Mouse (Mus musculus): ENCODE results near the gene Setd2. TPM values are rescaled to one million over a fixed set of nuclear protein-coding genes. Genes with fewer than 3 reads are reported as not detected.

Setd2 gene
- polyA plus RNA-seq, 1 experiment from 2014 or later = 26.2 TPM

DNA sequence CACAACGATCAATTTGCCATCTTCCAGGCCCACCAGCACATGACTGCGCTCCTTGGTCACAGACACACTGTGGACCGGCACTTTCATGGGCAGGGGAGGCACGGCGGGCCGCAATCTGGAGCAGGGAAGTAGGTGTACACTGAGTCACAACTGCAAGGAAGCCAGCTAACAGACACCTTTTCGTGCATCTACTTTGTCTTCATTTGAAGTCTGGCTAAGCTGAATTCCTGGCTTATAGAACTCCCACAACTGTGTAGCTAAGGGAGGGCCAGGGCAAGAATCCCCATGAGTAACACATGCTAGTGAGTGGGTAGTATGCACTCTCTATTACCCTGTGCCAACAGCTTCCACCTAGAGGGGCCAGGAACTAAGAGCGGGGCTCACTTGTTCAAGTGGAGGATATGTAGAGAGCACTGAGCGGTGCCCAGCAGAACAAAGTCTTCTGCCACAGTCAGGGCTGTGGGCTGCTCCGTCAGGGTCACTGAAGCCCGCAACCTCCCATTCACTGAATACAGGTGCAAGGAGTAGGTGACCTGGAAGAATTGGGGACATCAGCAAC is 93.0 kb downstream of the Setd2 start:
- H3K9me3 ChIP-seq = no peaks in the 10 kb centered on the region
- no peak for DNase-seq (ENCODE audit: low spot score)
- WGBS = 68% methylated on average over 11 of the region's 11 CpGs
- peaks cover 29% of the 10 kb centered on the region for H3K36me3 ChIP-seq
- H3K4me1 ChIP-seq (replicated peaks) = peaks cover 28% of the 10 kb centered on the region
- H3K27ac ChIP-seq = peak overlapping the region; percentile 91
- peaks cover 19% of the 10 kb centered on the region for H3K27me3 ChIP-seq (ENCODE audit: insufficient read depth, poor library complexity, severe bottlenecking)
- peak overlapping the region; percentile 68 for H3K4me3 ChIP-seq

DNA sequence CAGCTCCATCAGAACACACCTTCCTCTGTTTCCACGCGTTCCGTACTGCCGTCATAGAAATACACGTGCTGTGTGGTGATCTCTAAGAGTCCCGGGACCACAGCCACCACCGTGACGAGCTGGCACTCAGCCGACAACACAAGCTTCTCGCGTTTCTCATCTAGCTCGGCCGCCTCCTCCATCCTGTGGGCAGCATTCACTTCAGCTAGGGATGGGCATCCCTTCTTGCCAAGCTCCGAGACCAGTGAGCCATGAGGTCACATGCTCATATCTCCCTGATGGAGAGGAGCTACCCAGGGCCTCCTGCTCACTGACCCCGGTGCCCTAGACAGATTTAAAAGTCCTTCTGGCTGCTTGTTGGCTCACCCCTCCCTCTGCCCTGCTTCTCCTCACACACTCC is 97.8 kb downstream of the Setd2 start:
- Histone ChIP-seq H3K4me1 (replicated peaks) (peaks cover 25% of the 10 kb centered on the region), H3K9me3 (no peaks in the 10 kb centered on the region), H3K4me3 (no peak overlapping the region), H3K36me3 (peaks cover 3% of the 10 kb centered on the region; the same call in 1 of the 2 replicates), H3K27me3 (ENCODE audit: insufficient read depth, poor library complexity, severe bottlenecking) (peaks cover 65% of the 10 kb centered on the region), H3K27ac (no peak overlapping the region)
- DNase-seq (ENCODE audit: low spot score) = no peak
- 92% methylated on average over 15 of the region's 15 CpGs for WGBS

DNA sequence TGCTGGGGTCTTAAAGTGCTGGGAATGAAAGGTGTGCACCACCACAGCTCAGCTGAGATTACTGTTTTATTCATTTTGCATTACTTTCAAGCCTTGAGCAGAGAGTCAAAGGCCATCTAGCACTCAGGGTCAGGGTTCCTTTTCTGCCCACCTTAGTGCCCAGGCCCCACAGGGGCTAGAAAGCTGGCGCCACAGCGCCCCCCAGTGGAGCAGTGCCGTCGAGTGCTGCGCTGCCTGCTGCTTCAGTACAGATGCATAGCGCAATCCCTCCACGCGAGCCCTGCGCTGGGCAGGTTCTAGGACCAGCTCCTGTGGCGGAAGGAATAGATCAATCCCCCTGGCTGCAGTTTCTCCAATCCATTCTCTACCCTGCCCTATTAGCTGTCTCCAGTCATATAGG is 98.8 kb downstream of the Setd2 start:
- peak overlapping the region; percentile 46 for H3K4me3 ChIP-seq
- DNase-seq (ENCODE audit: low spot score) = peak; percentile 81
- 7% methylated on average over 10 of the region's 10 CpGs for WGBS
- H3K27ac ChIP-seq = no peak overlapping the region
- no peaks in the 10 kb centered on the region for H3K9me3 ChIP-seq
- peaks cover 64% of the 10 kb centered on the region for H3K27me3 ChIP-seq (ENCODE audit: insufficient read depth, poor library complexity, severe bottlenecking)
- H3K36me3 ChIP-seq = peaks cover 3% of the 10 kb centered on the region; the same call in 1 of the 2 replicates
- peaks cover 25% of the 10 kb centered on the region for H3K4me1 ChIP-seq (replicated peaks)

DNA sequence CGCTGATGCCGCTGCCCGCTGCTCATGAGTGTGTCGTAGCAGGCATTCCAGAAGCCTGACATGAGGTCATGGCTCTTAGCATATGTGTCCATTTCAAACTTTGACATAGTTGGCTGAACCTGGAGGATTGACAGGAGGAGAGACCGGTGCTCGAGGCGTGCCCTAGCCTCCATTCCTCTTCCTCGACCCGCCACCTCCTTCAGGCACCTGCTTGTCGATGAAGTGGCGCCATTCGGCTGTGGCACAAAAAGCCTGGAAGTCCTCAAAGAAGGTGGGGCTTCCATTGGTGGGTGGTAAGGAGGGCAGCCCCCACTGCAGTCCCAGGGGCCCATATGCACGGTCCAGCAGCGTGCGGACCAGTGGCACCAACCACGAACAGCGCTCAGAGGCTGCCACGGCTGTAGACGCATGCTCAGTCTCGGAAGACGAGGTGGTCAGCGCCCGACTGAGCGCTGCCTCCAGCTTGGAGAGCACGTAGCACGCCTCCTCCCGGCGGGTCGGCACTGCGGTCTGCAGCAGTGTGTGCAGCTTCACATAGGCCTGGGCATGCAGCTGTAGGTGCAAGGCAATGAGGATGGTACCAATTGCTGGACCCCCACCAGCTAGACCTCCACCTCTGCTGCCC is 99.4 kb downstream of the Setd2 start:
- peak overlapping the region; percentile 46 for H3K4me3 ChIP-seq
- peaks cover 65% of the 10 kb centered on the region for H3K27me3 ChIP-seq (ENCODE audit: insufficient read depth, poor library complexity, severe bottlenecking)
- peaks cover 3% of the 10 kb centered on the region; the same call in 1 of the 2 replicates for H3K36me3 ChIP-seq
- H3K27ac ChIP-seq = no peak overlapping the region
- WGBS = 10% methylated on average over 30 of the region's 30 CpGs
- H3K4me1 ChIP-seq (replicated peaks) = peaks cover 25% of the 10 kb centered on the region
- H3K9me3 ChIP-seq = no peaks in the 10 kb centered on the region
- DNase-seq (ENCODE audit: low spot score) = peak; percentile 46

DNA sequence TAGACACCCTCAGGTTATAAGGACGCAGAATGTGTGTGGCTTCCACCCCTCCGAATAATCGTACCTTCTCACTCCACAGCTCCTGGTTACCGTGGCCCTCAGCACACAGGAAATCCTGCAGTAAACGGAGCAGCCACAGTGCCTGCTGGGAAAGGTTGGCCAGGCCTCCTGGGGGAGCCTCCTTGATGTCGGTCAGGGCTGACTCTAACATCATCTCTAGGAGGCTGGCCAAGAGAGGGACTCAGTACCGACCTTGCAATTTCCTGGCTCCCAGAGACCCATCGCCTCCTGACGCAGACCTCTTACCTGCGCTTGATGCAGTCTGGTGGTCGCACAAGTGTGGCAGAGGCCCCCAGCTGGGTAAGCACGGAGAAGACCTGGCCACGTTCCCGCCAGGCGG is 100.3 kb downstream of the Setd2 start:
- WGBS = 84% methylated on average over 15 of the region's 15 CpGs
- H3K9me3 ChIP-seq = no peaks in the 10 kb centered on the region
- no peak overlapping the region for H3K4me3 ChIP-seq
- no peak overlapping the region for H3K27ac ChIP-seq
- peaks cover 25% of the 10 kb centered on the region for H3K4me1 ChIP-seq (replicated peaks)
- peaks cover 68% of the 10 kb centered on the region for H3K27me3 ChIP-seq (ENCODE audit: insufficient read depth, poor library complexity, severe bottlenecking)
- no peak for DNase-seq (ENCODE audit: low spot score)
- peaks cover 3% of the 10 kb centered on the region; the same call in 1 of the 2 replicates for H3K36me3 ChIP-seq

DNA sequence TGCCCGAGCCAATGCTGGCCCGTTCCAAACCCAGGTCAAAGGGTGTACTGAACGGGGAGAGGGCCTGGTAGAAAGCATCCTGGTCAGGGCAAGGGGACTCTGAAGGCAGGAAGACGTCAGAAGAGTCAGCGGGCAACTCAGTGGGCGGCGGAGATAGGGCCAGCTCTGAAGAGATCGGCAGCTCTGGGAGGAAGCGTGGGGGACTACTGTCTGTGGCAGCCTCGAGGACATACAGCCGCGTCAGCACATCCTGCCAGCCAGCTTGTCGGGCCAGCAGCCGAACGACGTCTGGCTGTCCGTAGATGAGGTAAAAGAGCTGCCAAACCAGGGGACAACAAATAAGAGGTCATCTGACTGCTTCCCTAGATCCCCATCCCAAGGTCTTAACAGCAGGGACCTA is 101.5 kb downstream of the Setd2 start:
- no peaks in the 10 kb centered on the region for H3K9me3 ChIP-seq
- peaks cover 68% of the 10 kb centered on the region for H3K27me3 ChIP-seq (ENCODE audit: insufficient read depth, poor library complexity, severe bottlenecking)
- no peak overlapping the region for H3K4me3 ChIP-seq
- H3K27ac ChIP-seq = no peak overlapping the region
- peaks cover 31% of the 10 kb centered on the region for H3K4me1 ChIP-seq (replicated peaks)
- WGBS = 80% methylated on average over 17 of the region's 17 CpGs
- peaks cover 8% of the 10 kb centered on the region; the same call in 1 of the 2 replicates for H3K36me3 ChIP-seq
- DNase-seq (ENCODE audit: low spot score) = no peak

DNA sequence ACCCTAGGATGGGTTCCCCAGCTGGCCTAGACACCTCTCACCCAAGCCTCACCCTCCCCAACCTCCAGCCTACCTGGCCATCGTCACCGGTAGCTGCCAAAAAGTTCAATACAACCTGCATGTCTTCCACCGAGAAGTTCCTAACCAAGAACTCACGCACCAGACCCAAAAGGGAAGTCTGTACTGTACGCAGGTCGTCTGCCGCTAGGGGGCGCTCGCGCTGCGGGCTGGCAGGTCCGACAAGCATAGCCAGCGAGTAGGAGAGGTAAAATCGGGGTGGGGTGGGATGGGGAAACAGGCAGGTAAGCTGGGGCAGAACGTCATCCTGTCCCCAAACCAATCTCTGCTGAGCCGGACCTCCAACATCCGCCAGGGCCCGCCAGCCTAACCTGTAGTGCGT is 102.8 kb downstream of the Setd2 start:
- H3K27ac ChIP-seq = no peak overlapping the region
- H3K4me1 ChIP-seq (replicated peaks) = peaks cover 31% of the 10 kb centered on the region
- H3K27me3 ChIP-seq (ENCODE audit: insufficient read depth, poor library complexity, severe bottlenecking) = peaks cover 61% of the 10 kb centered on the region
- H3K4me3 ChIP-seq = no peak overlapping the region
- 6% methylated on average over 19 of the region's 19 CpGs for WGBS
- H3K9me3 ChIP-seq = no peaks in the 10 kb centered on the region
- peak; percentile 88 for DNase-seq (ENCODE audit: low spot score)
- peaks cover 8% of the 10 kb centered on the region; the same call in 1 of the 2 replicates for H3K36me3 ChIP-seq

DNA sequence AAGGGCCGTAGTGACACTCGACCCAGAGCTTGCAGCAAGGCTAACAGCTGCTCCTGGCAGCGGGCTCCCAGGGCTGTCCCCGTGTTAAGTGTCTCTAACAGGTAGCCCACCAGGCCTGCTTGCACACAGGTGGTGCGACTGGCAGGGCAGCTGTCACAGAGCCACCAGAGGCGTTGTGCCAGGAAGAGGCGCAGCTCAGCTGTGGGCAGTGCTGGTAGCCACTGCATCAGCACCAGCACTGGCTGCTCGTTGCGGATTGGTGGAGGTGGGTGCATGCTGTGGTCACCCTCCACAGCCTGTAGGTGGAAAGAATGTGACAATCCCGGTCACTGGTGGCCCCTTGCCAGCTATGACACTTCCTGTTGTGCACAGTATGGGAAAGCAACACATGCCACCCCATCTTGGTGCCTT is 106.2 kb downstream of the Setd2 start:
- 85% methylated on average over 10 of the region's 10 CpGs for WGBS
- peaks cover 27% of the 10 kb centered on the region for H3K27me3 ChIP-seq (ENCODE audit: insufficient read depth, poor library complexity, severe bottlenecking)
- no peak overlapping the region for H3K27ac ChIP-seq
- H3K36me3 ChIP-seq = peaks cover 8% of the 10 kb centered on the region; the same call in 1 of the 2 replicates
- H3K4me3 ChIP-seq = no peak overlapping the region
- peaks cover 35% of the 10 kb centered on the region for H3K4me1 ChIP-seq (replicated peaks)
- no peaks in the 10 kb centered on the region for H3K9me3 ChIP-seq
- DNase-seq (ENCODE audit: low spot score) = no peak

DNA sequence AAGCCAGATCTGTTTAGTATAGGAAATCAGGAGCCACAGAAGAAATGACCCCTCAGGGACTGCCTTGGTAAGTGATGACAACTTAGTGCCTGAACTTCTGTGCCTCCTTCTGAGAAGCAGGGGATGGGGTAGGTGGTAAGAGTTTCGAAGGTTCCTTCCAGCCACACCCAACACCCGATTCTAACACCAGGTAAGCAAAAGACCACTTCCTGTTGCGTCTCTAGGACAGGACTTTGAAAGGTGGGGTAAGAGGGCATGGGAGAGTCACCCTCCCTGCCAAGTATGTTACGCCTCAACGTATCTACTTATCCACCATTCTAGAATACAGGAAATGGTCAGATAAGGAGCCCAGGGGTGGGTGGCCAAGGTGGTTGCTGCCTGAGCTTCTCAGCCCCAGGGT is 108.6 kb downstream of the Setd2 start:
- H3K36me3 ChIP-seq = peaks cover 8% of the 10 kb centered on the region; the same call in 1 of the 2 replicates
- H3K4me3 ChIP-seq = no peak overlapping the region
- DNase-seq (ENCODE audit: low spot score) = no peak
- H3K4me1 ChIP-seq (replicated peaks) = peaks cover 29% of the 10 kb centered on the region
- peaks cover 7% of the 10 kb centered on the region for H3K27me3 ChIP-seq (ENCODE audit: insufficient read depth, poor library complexity, severe bottlenecking)
- H3K27ac ChIP-seq = no peak overlapping the region
- H3K9me3 ChIP-seq = no peaks in the 10 kb centered on the region
- WGBS = 87% methylated on average over 5 of the region's 5 CpGs

DNA sequence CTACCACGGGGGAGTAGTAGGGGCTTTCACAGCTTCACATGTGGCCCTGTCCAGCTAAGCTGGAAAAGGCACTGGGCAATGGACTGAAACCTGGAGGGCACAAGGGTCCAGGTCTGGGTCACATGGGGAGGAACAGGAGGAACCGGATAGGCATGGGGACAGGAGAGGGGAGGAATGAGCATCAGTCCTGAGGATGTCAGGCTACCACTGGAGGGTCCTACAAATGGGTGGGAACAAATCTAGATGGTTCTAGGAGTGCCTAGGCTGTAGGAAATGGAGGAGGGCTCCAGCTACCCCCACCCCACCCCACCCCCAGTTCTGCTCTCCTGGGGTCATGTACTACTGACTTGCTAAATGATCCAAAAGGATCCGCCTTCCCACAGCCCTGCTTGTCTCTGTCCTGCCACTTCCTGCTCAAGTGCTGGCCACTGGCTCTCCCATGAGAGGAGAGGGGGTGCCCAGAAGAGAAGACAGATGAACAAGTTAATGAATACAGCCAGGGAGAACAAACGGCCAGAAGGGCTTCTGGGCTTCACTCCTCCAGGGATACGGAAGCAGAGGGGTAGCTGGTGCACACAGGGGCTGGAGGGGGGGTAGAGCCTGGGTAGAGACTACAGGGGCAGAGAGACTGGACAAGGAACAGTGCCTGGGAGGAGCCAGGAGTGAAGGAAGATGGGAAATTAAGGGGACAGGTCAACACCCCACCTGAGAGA is 110.6 kb downstream of the Setd2 start:
- Histone ChIP-seq H3K36me3 (peaks cover 7% of the 10 kb centered on the region; the same call in 1 of the 2 replicates), H3K9me3 (no peaks in the 10 kb centered on the region), H3K27me3 (ENCODE audit: insufficient read depth, poor library complexity, severe bottlenecking) (no peaks in the 10 kb centered on the region), H3K4me1 (replicated peaks) (peaks cover 29% of the 10 kb centered on the region), H3K27ac (no peak overlapping the region), H3K4me3 (no peak overlapping the region)
- DNase-seq (ENCODE audit: low spot score) = no peak
- WGBS = 45% methylated on average over 5 of the region's 5 CpGs

DNA sequence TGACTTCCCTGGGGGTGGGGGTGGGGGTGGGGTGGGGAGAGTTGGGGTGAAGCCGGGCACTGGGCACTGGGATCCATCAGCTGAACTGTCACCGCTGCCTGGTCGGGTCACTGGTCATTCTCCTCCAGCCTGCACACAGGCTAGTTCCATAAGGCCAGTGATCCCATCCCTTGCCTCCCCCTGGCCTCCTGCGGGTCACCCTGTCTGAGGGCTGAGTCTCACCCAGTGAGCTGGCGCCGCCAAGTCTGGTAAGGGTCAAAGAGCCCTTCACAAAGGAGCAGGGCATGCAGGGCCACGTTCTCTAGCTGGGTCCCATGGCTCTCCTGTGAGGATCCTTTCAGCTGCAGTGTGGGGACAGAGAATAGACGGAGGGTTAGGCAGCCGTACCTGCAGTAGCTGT is 111.4 kb downstream of the Setd2 start:
- no peak overlapping the region for H3K4me3 ChIP-seq
- no peaks in the 10 kb centered on the region for H3K27me3 ChIP-seq (ENCODE audit: insufficient read depth, poor library complexity, severe bottlenecking)
- H3K36me3 ChIP-seq = no peaks in the 10 kb centered on the region; the same call in 1 of the 2 replicates
- H3K27ac ChIP-seq = 0 out of 2 replicates have a peak overlapping the region, but pooled peaks have one; percentile 16
- 77% methylated on average over 9 of the region's 9 CpGs for WGBS
- no peaks in the 10 kb centered on the region for H3K9me3 ChIP-seq
- H3K4me1 ChIP-seq (replicated peaks) = peaks cover 23% of the 10 kb centered on the region
- DNase-seq (ENCODE audit: low spot score) = no peak

DNA sequence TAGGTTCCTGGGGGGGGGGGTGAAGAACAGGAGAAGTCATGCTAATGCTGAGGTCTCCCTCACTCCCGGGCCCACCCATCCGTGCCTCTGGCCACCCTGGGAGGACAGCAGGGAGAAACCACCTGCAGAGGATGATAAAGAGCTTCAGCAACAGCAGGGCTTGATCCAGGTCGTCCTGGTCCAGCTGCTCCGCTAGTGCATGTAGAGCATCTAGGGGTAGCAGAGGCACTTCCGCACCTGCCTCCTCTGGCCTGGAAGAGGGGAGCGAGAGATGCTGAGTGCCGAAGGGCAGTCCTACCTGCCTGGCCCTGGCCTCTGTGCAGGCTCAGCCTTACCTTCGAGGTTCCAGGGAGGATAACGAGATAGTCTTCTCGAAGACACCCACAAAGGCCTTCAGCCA is 111.9 kb downstream of the Setd2 start:
- H3K36me3 ChIP-seq = no peaks in the 10 kb centered on the region; the same call in 1 of the 2 replicates
- 80% methylated on average over 10 of the region's 10 CpGs for WGBS
- no peak for DNase-seq (ENCODE audit: low spot score)
- H3K27ac ChIP-seq = no peak overlapping the region
- no peak overlapping the region for H3K4me3 ChIP-seq
- no peaks in the 10 kb centered on the region for H3K27me3 ChIP-seq (ENCODE audit: insufficient read depth, poor library complexity, severe bottlenecking)
- peaks cover 25% of the 10 kb centered on the region for H3K4me1 ChIP-seq (replicated peaks)
- no peaks in the 10 kb centered on the region for H3K9me3 ChIP-seq

DNA sequence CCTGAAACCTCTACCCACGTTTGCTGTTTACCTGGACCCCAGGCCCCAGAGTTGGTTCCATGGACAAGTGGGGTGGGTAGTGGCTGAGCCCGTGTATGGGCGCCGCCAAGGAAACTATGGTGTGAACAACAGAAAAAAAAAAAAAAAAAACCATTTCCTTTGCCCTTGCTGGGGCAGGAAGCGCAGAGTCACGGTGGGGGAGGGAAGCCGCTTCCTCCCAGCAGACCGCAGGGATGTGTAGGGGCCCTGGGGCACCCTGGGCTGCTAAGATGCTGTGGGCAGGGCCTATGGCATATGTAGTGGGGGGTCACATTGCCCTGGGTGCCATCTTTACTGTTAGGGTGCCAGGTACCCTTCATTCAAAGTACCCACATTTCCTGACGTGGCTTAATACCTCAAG is 112.8 kb downstream of the Setd2 start:
- H3K36me3 ChIP-seq = no peaks in the 10 kb centered on the region; the same call in 1 of the 2 replicates
- no peak for DNase-seq (ENCODE audit: low spot score)
- no peak overlapping the region for H3K27ac ChIP-seq
- no peaks in the 10 kb centered on the region for H3K9me3 ChIP-seq
- peaks cover 34% of the 10 kb centered on the region for H3K4me1 ChIP-seq (replicated peaks)
- H3K27me3 ChIP-seq (ENCODE audit: insufficient read depth, poor library complexity, severe bottlenecking) = no peaks in the 10 kb centered on the region
- H3K4me3 ChIP-seq = no peak overlapping the region
- WGBS = 75% methylated on average over 9 of the region's 9 CpGs

Data from hindbrain, embryonic 10.5 days (tissue).